In genomic region chr2:60690212-60690611, GRCm38 (mm10) we compare ENCODE assay signal across 24 mouse cellular contexts. TPM values are rescaled to one million over a fixed set of nuclear protein-coding genes. Genes with fewer than 3 reads are reported as not detected.
A peak's percentile ranks its signal among the peaks of the same experiment; 100 is the strongest.
DNase-seq lines count a peak whose midpoint lies in the region; ATAC-seq lines count a peak whose summit lies in the region.
"Had no signal": no experiment of that assay in that cellular context is flagged by ENCODE, and none has a peak within 500 bp of the region (broad histone marks: within the 10 kb centered on the region; RNA-seq: fewer than 3 reads in every experiment).

No protein-coding gene starts in this region.

- 55% methylated on average over 1 of the region's 1 CpGs for WGBS in heart, embryonic 10.5 days
- 8% methylated on average over 1 of the region's 1 CpGs for WGBS in lung, embryonic 15.5 days

- peak; percentile 38 for DNase-seq in heart, embryonic 10.5 days (ENCODE audit: low spot score)
- DNase-seq in heart, postnatal 36 days, result no peak
- no peak for DNase-seq in lung, postnatal 25 days (ENCODE audit: low spot score)
- DNase-seq in lung, postnatal 36 days, result peak; percentile 43
- no peak for DNase-seq in lung, postnatal 10 days
- no peak for DNase-seq in cerebellum, adult 18-20 months
- DNase-seq: adrenal gland, adult 2 months; adrenal gland, postnatal 14 days; cerebellum, adult 11-12 months; cerebellum, adult 9-10 months; cerebellum, postnatal 14 days; forebrain, postnatal 0 days; gastrocnemius, postnatal 10 days; gastrocnemius, postnatal 36 days; heart, postnatal 14 days had no signal

- no peak overlapping the region for H3K9ac ChIP-seq in lung, embryonic 15.5 days
- H3K9ac ChIP-seq: forebrain, postnatal 0 days; heart, embryonic 13.5 days; hindbrain, embryonic 12.5 days; hindbrain, embryonic 15.5 days had no signal

- H3K4me3 ChIP-seq in heart, embryonic 10.5 days, result no peak overlapping the region
- no peak overlapping the region for H3K4me3 ChIP-seq in lung, embryonic 15.5 days
- H3K4me3 ChIP-seq: heart, embryonic 13.5 days; hindbrain, embryonic 12.5 days; hindbrain, embryonic 15.5 days had no signal

- H3K4me1 ChIP-seq in heart, embryonic 10.5 days, result peaks cover 24% of the 10 kb centered on the region
- peaks cover 37% of the 10 kb centered on the region for H3K4me1 ChIP-seq in lung, embryonic 15.5 days
- H3K4me1 ChIP-seq: hindbrain, embryonic 15.5 days had no signal

- intact Hi-C loops in heart, postnatal 36 days (cut with DNase I), result no loop called here

- no peak for ATAC-seq in lung, embryonic 15.5 days (ENCODE audit: borderline replicate concordance, extremely low read depth, low FRiP score, low TSS enrichment)
- ATAC-seq: CD4-positive, CD25-positive, alpha-beta regulatory T cell, adult 4 months; forebrain, embryonic 14.5 days; forebrain, postnatal 0 days had no signal

- no peaks in the 10 kb centered on the region for H3K9me3 ChIP-seq in heart, embryonic 10.5 days
- no peaks in the 10 kb centered on the region for H3K9me3 ChIP-seq in lung, embryonic 15.5 days
- H3K9me3 ChIP-seq: heart, embryonic 13.5 days; hindbrain, embryonic 12.5 days; hindbrain, embryonic 15.5 days had no signal

- H3K27me3 ChIP-seq in heart, embryonic 10.5 days (ENCODE audit: insufficient read depth, poor library complexity, severe bottlenecking), result no peaks in the 10 kb centered on the region
- no peaks in the 10 kb centered on the region for H3K27me3 ChIP-seq in lung, embryonic 15.5 days
- H3K27me3 ChIP-seq: heart, embryonic 13.5 days; hindbrain, embryonic 12.5 days; hindbrain, embryonic 15.5 days had no signal

- H3K36me3 ChIP-seq in heart, embryonic 10.5 days, result no peaks in the 10 kb centered on the region
- no peaks in the 10 kb centered on the region for H3K36me3 ChIP-seq in lung, embryonic 15.5 days
- H3K36me3 ChIP-seq: heart, embryonic 13.5 days; hindbrain, embryonic 12.5 days; hindbrain, embryonic 15.5 days had no signal

- no peak overlapping the region for H3K4me2 ChIP-seq in lung, embryonic 15.5 days
- H3K4me2 ChIP-seq: heart, embryonic 13.5 days; hindbrain, embryonic 12.5 days; hindbrain, embryonic 15.5 days had no signal

- no peak overlapping the region for H3K27ac ChIP-seq in heart, embryonic 10.5 days
- H3K27ac ChIP-seq in lung, embryonic 15.5 days, result peak overlapping the region; percentile 76; the same call in 1 of the 2 replicates
- H3K27ac ChIP-seq: heart, embryonic 13.5 days; hindbrain, embryonic 12.5 days; hindbrain, embryonic 15.5 days had no signal

RNA-seq across cellular contexts. Expression of gene Itgb6, which starts 32.2 kb away (rescaled TPM):
- polyA plus RNA-seq in heart, embryonic 10.5 days (2016; fragmentation: Nextera tagmentation; extraction: Ambion mirVana), result 0.34 and 0.46 TPM in 2 replicates
- total RNA-seq in heart, postnatal 36 days (2021), result 10 to 100 TPM; 15.2 to 16.7 TPM
- polyA plus RNA-seq in lung, embryonic 15.5 days (2015; fragmentation: Nextera tagmentation; extraction: Ambion mirVana), result 6.4 and 7.3 TPM in 2 replicates
- total RNA-seq: adrenal gland, adult 2 months; adrenal gland, postnatal 14 days; granulocyte monocyte progenitor cell, adult 5-6 weeks; hematopoietic stem cell, adult 5-6 weeks; MEL had no signal
- polyA plus RNA-seq: adrenal gland, adult 2 months; forebrain, postnatal 0 days; hindbrain, embryonic 15.5 days had no signal

Comparison
In these comparisons a context has a peak if more than half of its experiments do, and no peak if none do; other contexts are left out.
1. DNase-seq: peak in heart, embryonic 10.5 days (single experiment) and lung, postnatal 36 days (single experiment); none in heart, postnatal 36 days (0 of 2), lung, postnatal 25 days (single experiment), lung, postnatal 10 days (single experiment) and cerebellum, adult 18-20 months (0 of 2).